Mouse (Mus musculus) forebrain, embryonic 16.5 days (tissue): ENCODE results near the gene Tanc1. TPM values are rescaled to one million over a fixed set of nuclear protein-coding genes. Genes with fewer than 3 reads are reported as not detected.

Experiments used
- ATAC-seq: fragments of 200-750 bp; cut with Nextera tagmentation; 2 replicates; pipeline ENCODE4 v1.8.0; 2017; ENCODE audit warnings: mild to moderate bottlenecking, moderate library complexity
- H3K27ac ChIP-seq: fragments of 300-500 bp; sonication (generic); 2 replicates; pipeline ENCODE4 v1.5.1; 2014; ENCODE audit warnings: low read length, control low read depth
- H3K27me3 ChIP-seq: fragments of 300-500 bp; sonication (generic); replicated peaks from 2 replicates; pipeline ENCODE4 v1.6.1; 2014; ENCODE audit warnings: low read length; ENCODE audit not compliant: control insufficient read depth, insufficient read depth
- H3K36me3 ChIP-seq: fragments of 300-500 bp; sonication (generic); 2 replicates; pipeline ENCODE4 v1.6.1; 2014; ENCODE audit not compliant: control insufficient read depth, insufficient read depth
- H3K4me1 ChIP-seq: fragments of 300-500 bp; sonication (generic); replicated peaks from 2 replicates; pipeline ENCODE4 v1.6.1; 2014; ENCODE audit warnings: low read length; ENCODE audit not compliant: control insufficient read depth, insufficient read depth
- H3K4me2 ChIP-seq: fragments of 300-500 bp; sonication (generic); 2 replicates; pipeline ENCODE4 v1.6.1; 2014; ENCODE audit warnings: mild to moderate bottlenecking, low read length, control low read depth
- H3K4me3 ChIP-seq: fragments of 300-500 bp; sonication (generic); replicated peaks from 2 replicates; pipeline ENCODE4 v1.5.1; 2014; ENCODE audit warnings: mild to moderate bottlenecking, low read length, control low read depth
- H3K9ac ChIP-seq: fragments of 300-500 bp; sonication (generic); replicated peaks from 2 replicates; pipeline ENCODE4 v1.6.1; 2014; ENCODE audit warnings: low read depth, low read length, control low read depth
- H3K9me3 ChIP-seq: fragments of 300-500 bp; sonication (generic); 2 replicates; pipeline ENCODE4 v1.6.1; 2016; ENCODE audit warnings: low read length; ENCODE audit not compliant: control insufficient read depth
- WGBS: fragments of 180-500 bp; shearing (Covaris S2); extraction: QIAGEN DNeasy Blood & Tissue Kit; methylation state at CpG from one replicate; pipeline ENCODE4 v1.1.7; 2014; 5-methylcytosine and 5-hydroxymethylcytosine counted together
- polyA plus RNA-seq: library from polyadenylated mRNA; unstranded; fragments of >200 nt; fragmentation: Nextera tagmentation; extraction: Ambion mirVana; gene quantifications from 2 replicates; pipeline ENCODE4 v1.2.1, GENCODE M21; 2015

The Tanc1 gene
- polyA plus RNA-seq, 1 experiment from 2014 or later, result 10.7 TPM

GRCm38 (mm10) chr2:59876482-59876881, 264.6 kb downstream of the Tanc1 start:
- Histone ChIP-seq H3K36me3 (no peaks in the 10 kb centered on the region), H3K27me3 (no peaks in the 10 kb centered on the region), H3K9ac (no peak overlapping the region), H3K4me3 (no peak overlapping the region), H3K4me2 (no peak overlapping the region), H3K9me3 (peaks cover 4% of the 10 kb centered on the region), H3K27ac (no peak overlapping the region), H3K4me1 (peaks cover under 1% of the 10 kb centered on the region; the same call in 1 of the 2 replicates)
- WGBS, result 93% methylated on average over 15 of the region's 15 CpGs
- no peak for ATAC-seq

DNA sequence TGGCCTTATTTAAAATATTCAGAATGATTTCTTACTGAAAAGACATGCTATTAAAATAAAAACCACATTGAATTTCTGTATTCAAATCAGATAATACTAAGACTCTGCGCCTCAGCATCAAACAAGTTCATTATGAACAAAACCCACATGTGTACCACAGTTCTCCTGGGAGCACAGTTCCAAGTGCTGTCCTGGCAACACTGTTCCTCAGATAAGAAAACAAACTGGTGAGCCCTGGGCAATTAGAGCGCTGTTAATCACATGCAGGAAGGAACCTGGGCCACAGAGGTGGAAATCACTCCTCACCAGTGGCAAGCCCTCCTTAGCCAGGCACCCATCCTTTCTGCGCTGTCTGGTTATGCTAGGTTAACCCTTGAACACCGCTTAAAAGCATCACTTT, 265.5 kb downstream of the Tanc1 start:
- no peak overlapping the region for H3K4me3 ChIP-seq
- no peak overlapping the region for H3K9ac ChIP-seq
- no peaks in the 10 kb centered on the region for H3K27me3 ChIP-seq
- H3K36me3 ChIP-seq, result no peaks in the 10 kb centered on the region
- H3K27ac ChIP-seq, result no peak overlapping the region
- H3K4me1 ChIP-seq, result peaks cover 5% of the 10 kb centered on the region; the same call in 1 of the 2 replicates
- no peak for ATAC-seq
- 92% methylated on average over 4 of the region's 4 CpGs for WGBS
- peaks cover 4% of the 10 kb centered on the region for H3K9me3 ChIP-seq
- H3K4me2 ChIP-seq, result no peak overlapping the region

GRCm38 (mm10) chr2:59878221-59878620, 266.4 kb downstream of the Tanc1 start:
- Histone ChIP-seq H3K27ac (no peak overlapping the region), H3K36me3 (no peaks in the 10 kb centered on the region), H3K4me2 (no peak overlapping the region), H3K9ac (no peak overlapping the region), H3K4me3 (no peak overlapping the region), H3K9me3 (peaks cover 4% of the 10 kb centered on the region), H3K27me3 (no peaks in the 10 kb centered on the region), H3K4me1 (peaks cover 8% of the 10 kb centered on the region; the same call in 1 of the 2 replicates)
- no peak for ATAC-seq
- 80% methylated on average over 19 of the region's 19 CpGs for WGBS

DNA sequence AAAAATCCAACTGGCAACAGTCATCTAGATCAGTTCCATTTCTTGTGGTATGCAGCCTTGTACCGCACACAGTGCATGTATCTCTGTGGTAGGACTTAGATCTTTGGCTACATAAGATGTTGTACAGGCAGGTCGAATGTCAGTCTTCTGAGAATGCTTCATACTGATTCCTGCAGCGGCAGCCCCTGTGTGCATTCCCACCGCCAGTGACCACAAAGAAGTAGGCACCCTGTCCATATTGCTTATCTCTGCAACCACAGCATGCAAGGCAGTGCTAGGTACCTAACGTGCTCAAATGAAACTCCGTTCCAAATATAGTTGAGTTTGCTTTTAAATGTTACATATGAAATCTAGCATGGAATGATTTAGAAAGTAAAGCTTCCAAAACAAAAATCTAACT, 269.6 kb downstream of the Tanc1 start:
- Histone ChIP-seq H3K9me3 (peaks cover 4% of the 10 kb centered on the region), H3K4me1 (peaks cover 8% of the 10 kb centered on the region; the same call in 1 of the 2 replicates), H3K9ac (no peak overlapping the region), H3K4me3 (no peak overlapping the region), H3K4me2 (peak overlapping the region; percentile 96), H3K27me3 (no peaks in the 10 kb centered on the region), H3K27ac (no peak overlapping the region), H3K36me3 (no peaks in the 10 kb centered on the region)
- no peak for ATAC-seq
- WGBS, result 80% methylated on average over 6 of the region's 6 CpGs

DNA sequence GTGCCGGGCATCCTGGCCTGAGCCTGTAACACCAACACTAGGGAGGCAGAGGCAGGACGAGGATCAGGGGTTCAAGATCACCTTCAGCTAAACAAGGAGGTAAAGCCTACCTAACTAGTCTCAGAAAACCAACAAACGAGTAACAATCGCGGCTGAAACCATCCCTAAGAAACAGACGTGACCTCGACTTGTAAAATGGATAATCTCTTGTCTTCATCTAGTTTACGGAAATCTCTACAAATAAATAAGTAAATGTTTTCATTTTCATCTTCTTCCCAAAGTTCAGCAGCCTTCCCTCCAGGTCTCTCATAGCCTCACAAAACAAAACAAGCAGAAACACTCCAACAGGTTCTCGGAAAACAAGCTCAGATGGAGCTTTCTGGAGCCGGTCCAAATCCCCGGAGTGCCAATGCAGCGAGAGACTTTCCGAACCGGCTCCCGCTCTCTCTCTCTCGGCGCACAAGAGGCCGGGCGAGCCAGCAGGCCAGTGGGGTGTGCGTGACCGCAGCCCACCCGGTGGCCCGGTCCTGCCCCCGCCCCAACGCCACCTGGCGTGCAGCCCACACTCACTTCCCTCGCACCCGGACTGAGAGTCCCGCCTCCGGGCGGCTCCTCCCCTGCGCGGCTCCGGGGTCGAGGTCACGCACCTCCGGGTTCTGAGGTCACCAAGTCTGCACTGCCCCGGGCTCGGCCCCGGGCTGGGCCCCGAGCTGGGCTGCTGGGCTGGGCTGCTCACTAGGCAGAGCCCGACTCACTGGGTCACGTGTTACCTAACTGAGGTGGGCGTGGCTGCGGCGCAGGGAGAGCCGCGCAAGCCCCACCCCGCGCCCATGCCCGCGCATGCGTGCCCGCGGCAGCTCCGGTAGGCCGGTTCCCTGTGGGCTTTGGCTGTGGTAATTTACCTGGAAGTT, 270.2 kb downstream of the Tanc1 start, which contains the start of gene Wdsub1:
Gene Wdsub1, minus strand, starts transcription at position 761 of the 911 bp plus-strand sequence.
- Histone ChIP-seq H3K4me2 (peak within 1 kb of the TSS; percentile 96), H3K9ac (peak within 1 kb of the TSS; percentile 69), H3K27me3 (no peaks in the 10 kb centered on the region), H3K9me3 (peaks cover 4% of the 10 kb centered on the region), H3K36me3 (no peaks in the 10 kb centered on the region), H3K4me3 (peak within 1 kb of the TSS; percentile 89), H3K27ac (0 out of 2 replicates have a peak within 1 kb of the TSS, but pooled peaks have one; percentile 23), H3K4me1 (peaks cover 8% of the 10 kb centered on the region; the same call in 1 of the 2 replicates)
- ATAC-seq, result peak; percentile 96
- 5% methylated on average over 56 of the region's 57 CpGs for WGBS

DNA sequence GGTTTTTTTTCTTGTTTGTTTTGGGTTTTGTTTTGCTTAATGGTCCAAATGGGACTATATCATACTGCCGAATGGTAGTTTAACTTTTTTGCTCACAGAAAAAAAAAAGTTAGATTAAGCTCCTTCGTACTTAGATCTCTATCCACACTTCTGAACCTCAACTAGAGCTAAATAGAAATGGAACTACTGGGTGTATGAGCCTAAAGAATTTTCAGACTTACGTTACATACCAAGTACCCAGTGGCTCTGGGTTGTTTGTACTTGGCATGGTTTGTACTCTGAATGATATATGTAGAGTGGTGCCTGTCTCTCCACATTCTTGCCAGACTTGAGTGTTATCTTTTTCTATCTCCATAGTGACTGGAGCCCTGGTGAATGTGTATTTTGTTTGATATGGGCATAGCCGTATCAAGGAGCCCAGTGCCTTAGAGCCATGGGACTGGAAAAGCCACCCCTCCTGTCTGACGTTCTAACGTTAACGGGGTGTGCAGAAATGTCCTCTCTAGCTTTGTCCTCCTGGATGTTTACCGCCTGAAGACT, 271.0 kb downstream of the Tanc1 start:
- ATAC-seq, result peak; percentile 31
- Histone ChIP-seq H3K4me1 (peaks cover 8% of the 10 kb centered on the region; the same call in 1 of the 2 replicates), H3K9me3 (peaks cover 4% of the 10 kb centered on the region), H3K36me3 (no peaks in the 10 kb centered on the region), H3K4me2 (peak overlapping the region; percentile 96), H3K27me3 (no peaks in the 10 kb centered on the region), H3K27ac (no peak overlapping the region), H3K4me3 (peak overlapping the region; percentile 89), H3K9ac (no peak overlapping the region)
- WGBS, result 72% methylated on average over 8 of the region's 8 CpGs

DNA sequence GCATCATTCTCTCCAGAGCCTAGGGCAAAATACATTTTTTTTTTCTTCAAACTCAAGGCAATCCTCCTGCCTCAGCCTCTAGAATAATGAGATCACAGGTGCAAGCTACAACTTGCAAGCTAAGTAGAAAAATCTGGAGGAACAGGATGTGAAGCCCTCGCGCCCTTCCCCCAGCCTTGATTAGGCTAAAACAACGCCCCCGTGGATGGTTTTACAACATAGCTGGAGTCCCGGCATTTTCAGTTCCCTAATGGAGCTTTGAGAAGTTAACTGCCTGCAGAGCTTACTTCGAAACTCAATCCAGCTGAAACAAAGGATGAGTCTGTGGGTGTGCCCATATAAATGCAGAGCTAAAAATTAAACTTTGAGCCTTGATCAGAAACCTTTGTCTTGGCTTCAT, 277.9 kb downstream of the Tanc1 start:
- no peak overlapping the region for H3K4me3 ChIP-seq
- H3K36me3 ChIP-seq, result no peaks in the 10 kb centered on the region
- H3K27ac ChIP-seq, result no peak overlapping the region
- H3K4me1 ChIP-seq, result no peaks in the 10 kb centered on the region
- no peak overlapping the region for H3K9ac ChIP-seq
- no peaks in the 10 kb centered on the region for H3K9me3 ChIP-seq
- no peak for ATAC-seq
- WGBS, result 84% methylated on average over 6 of the region's 6 CpGs
- no peaks in the 10 kb centered on the region for H3K27me3 ChIP-seq
- H3K4me2 ChIP-seq, result no peak overlapping the region

Other genes starting within 250 kb of the Tanc1 start
- gene Dapl1, start 127.4 kb upstream of the Tanc1 start, polyA plus RNA-seq, result 0.47 TPM in 1 of 2 replicates, not detected in the other